Mouse (Mus musculus): ENCODE measurements at regions not wholly inside any gene's neighbourhood (a gene's known extent, or its start where the extent isn't known, plus 50 kb on each side); places are given as distances from the start of the nearest gene placed in this dataset.

- no peaks in the 10 kb centered on the region for H3K4me1 ChIP-seq (ENCODE audit: control insufficient read depth, insufficient read depth, low read length)
- H3K4me3 ChIP-seq (replicated peaks; ENCODE audit: low read length): no peak overlapping the region
- H3K4me2 ChIP-seq (ENCODE audit: low read depth, low read length): no peak overlapping the region
- ATAC-seq (ENCODE audit: insufficient read depth, low FRiP score): no peak
- no peaks in the 10 kb centered on the region for H3K36me3 ChIP-seq (ENCODE audit: control insufficient read depth, insufficient read depth, low read length)
- H3K27ac ChIP-seq (ENCODE audit: low read length): no peak overlapping the region
- no peaks in the 10 kb centered on the region for H3K9me3 ChIP-seq (replicated peaks; ENCODE audit: control insufficient read depth, low read length)
- H3K27me3 ChIP-seq (ENCODE audit: control insufficient read depth, insufficient read depth, low read length): no peaks in the 10 kb centered on the region
- H3K9ac ChIP-seq (ENCODE audit: low read length): no peak overlapping the region
- WGBS: 58% methylated on average over 10 of the region's 10 CpGs
Observed at GRCm38 (mm10) chr14:48738641-48739040, 65.0 kb upstream of the Otx2 start.

- Histone ChIP-seq H3K4me1 (ENCODE audit: control insufficient read depth, insufficient read depth, low read length) (no peaks in the 10 kb centered on the region), H3K27me3 (ENCODE audit: control insufficient read depth, insufficient read depth, low read length) (no peaks in the 10 kb centered on the region), H3K4me3 (replicated peaks; ENCODE audit: low read length) (no peak overlapping the region), H3K9ac (ENCODE audit: low read length) (no peak overlapping the region), H3K4me2 (ENCODE audit: low read depth, low read length) (no peak overlapping the region), H3K27ac (ENCODE audit: low read length) (no peak overlapping the region), H3K36me3 (ENCODE audit: control insufficient read depth, insufficient read depth, low read length) (no peaks in the 10 kb centered on the region), H3K9me3 (replicated peaks; ENCODE audit: control insufficient read depth, low read length) (no peaks in the 10 kb centered on the region)
- no peak for ATAC-seq (ENCODE audit: insufficient read depth, low FRiP score)
- 64% methylated on average over 10 of the region's 10 CpGs for WGBS
Observed at GRCm38 (mm10) chr14:48738213-48738612, 64.6 kb upstream of the Otx2 start.

DNA sequence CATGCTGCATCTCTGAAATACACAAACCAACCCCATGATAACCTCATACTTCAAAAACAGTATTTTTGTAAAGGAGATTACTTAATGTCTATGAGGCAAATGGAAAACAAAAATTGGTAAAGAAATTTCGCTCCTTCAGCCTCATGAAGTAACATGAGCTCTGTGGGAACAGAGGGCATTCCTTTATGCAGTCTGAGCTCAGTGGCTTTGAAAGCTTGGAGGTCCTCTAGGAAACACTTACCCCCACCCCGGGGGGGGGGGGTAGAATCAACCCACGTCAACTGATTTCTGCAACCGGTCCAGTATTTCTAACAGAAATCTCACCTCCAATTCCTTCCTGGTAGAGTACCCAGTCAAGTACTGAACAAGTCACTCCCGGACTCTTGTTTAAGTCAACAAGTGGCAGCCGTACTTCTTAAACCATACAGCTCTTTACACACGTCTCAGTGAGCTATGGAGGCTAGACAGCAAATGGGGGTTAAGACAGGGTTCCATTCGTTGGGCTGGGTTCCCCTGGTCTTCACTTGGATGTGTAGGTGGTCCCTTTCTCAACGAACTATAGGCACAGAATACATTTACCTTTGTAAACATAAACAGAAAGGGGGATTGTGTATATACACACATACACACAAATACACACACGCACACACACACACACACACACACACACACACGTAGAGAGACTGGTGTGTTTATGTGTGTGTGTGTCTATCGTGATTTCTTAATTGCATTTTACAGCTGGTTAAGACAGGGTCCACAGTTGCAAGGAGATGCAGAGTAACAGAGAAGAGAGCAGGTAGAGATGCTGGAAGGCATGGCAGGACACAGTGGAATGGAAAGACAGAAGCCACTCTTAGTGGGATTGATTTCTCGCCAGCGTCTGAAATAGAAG lies 63.6 kb upstream of the Otx2 start:
- no peak overlapping the region for H3K4me3 ChIP-seq (replicated peaks; ENCODE audit: low read length)
- H3K36me3 ChIP-seq (ENCODE audit: control insufficient read depth, insufficient read depth, low read length): no peaks in the 10 kb centered on the region
- H3K4me1 ChIP-seq (ENCODE audit: control insufficient read depth, insufficient read depth, low read length): no peaks in the 10 kb centered on the region
- H3K4me2 ChIP-seq (ENCODE audit: low read depth, low read length): no peak overlapping the region
- no peak overlapping the region for H3K27ac ChIP-seq (ENCODE audit: low read length)
- 68% methylated on average over 14 of the region's 14 CpGs for WGBS
- no peak for ATAC-seq (ENCODE audit: insufficient read depth, low FRiP score)
- no peaks in the 10 kb centered on the region for H3K27me3 ChIP-seq (ENCODE audit: control insufficient read depth, insufficient read depth, low read length)
- no peaks in the 10 kb centered on the region for H3K9me3 ChIP-seq (replicated peaks; ENCODE audit: control insufficient read depth, low read length)
- H3K9ac ChIP-seq (ENCODE audit: low read length): no peak overlapping the region

DNA sequence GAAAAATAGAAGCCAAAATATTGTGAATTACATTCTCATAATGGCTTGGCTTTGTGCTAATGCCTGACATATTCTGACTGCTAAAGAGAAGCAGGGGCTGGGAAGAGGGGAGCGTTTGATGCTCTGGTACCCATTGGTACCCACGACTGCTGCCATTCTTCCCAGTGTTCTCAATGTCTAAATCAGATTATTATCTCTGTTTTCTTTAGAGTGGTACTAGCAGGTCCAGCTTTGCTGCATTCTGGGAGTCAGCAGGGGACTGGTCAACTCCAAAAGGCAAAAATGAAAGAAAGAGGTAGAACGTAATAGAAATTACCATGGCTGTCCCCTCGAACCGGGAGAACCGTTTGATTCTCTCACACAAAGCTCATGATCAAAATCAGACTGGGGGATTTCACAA lies 62.6 kb upstream of the Otx2 start:
- Histone ChIP-seq H3K27me3 (ENCODE audit: control insufficient read depth, insufficient read depth, low read length) (no peaks in the 10 kb centered on the region), H3K36me3 (ENCODE audit: control insufficient read depth, insufficient read depth, low read length) (no peaks in the 10 kb centered on the region), H3K9ac (ENCODE audit: low read length) (no peak overlapping the region), H3K9me3 (replicated peaks; ENCODE audit: control insufficient read depth, low read length) (no peaks in the 10 kb centered on the region), H3K4me1 (ENCODE audit: control insufficient read depth, insufficient read depth, low read length) (no peaks in the 10 kb centered on the region), H3K27ac (ENCODE audit: low read length) (no peak overlapping the region), H3K4me3 (replicated peaks; ENCODE audit: low read length) (no peak overlapping the region), H3K4me2 (ENCODE audit: low read depth, low read length) (no peak overlapping the region)
- ATAC-seq (ENCODE audit: insufficient read depth, low FRiP score): no peak
- WGBS: 84% methylated on average over 6 of the region's 6 CpGs

DNA sequence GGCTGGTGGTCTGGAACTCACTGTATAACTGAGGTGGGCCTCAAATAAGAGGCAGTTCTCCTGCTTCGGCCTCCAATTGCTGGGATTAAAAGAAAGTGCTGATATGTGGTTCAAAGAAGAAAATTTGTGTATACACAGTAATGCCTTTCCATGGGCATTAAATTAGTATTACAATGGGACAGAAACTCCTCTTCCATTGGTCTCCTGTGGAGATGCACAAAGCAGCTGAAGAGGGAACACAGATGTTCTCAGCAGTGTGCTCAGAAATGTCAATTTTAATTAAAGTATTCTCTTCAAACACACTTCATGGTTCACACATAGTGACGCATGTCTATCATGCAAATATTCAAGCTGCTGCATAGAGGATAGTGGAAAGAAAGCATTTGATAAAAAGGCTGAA lies 56.4 kb upstream of the Otx2 start:
- Histone ChIP-seq H3K27me3 (ENCODE audit: control insufficient read depth, insufficient read depth, low read length) (no peaks in the 10 kb centered on the region), H3K4me1 (ENCODE audit: control insufficient read depth, insufficient read depth, low read length) (no peaks in the 10 kb centered on the region), H3K27ac (ENCODE audit: low read length) (no peak overlapping the region), H3K36me3 (ENCODE audit: control insufficient read depth, insufficient read depth, low read length) (no peaks in the 10 kb centered on the region), H3K9me3 (replicated peaks; ENCODE audit: control insufficient read depth, low read length) (no peaks in the 10 kb centered on the region), H3K4me2 (ENCODE audit: low read depth, low read length) (no peak overlapping the region), H3K9ac (ENCODE audit: low read length) (no peak overlapping the region), H3K4me3 (replicated peaks; ENCODE audit: low read length) (no peak overlapping the region)
- WGBS: 88% methylated on average over 2 of the region's 2 CpGs
- no peak for ATAC-seq (ENCODE audit: insufficient read depth, low FRiP score)

Measured in stomach, embryonic 16.5 days (tissue).